Mouse (Mus musculus) layer of hippocampus, adult 8-10 months (tissue): ENCODE measurements around the gene Olfr592. TPM values are rescaled to one million over a fixed set of nuclear protein-coding genes. Genes with fewer than 3 reads are reported as not detected.
"Not testable (repeated sequence)": the region's sequence is repeated elsewhere in the genome, so short reads cannot be mapped to it uniquely, and the experiment has no call there.

Experiments
- DNase-seq, 2 experiments: peaks; one replicate each; pipeline ENCODE4 v3.0.0; 2022; ENCODE audit warnings: low spot score in 2 of 2
- total RNA-seq, 4 experiments: library from RNA; stranded (reverse); gene quantifications; 2 replicates each; pipeline ENCODE4 v1.2.4; 2022

Olfr592 gene
- not detected for total RNA-seq

- DNase-seq: not testable (repeated sequence)
Observed at GRCm38 (mm10) chr7:103184503-103184902, at the start of gene Olfr592. TSS of gene Olfr592 (plus strand) at chr7:103184803.

GRCm38 (mm10) chr7:103140579-103140978 is 44.0 kb upstream of the Olfr592 start, which contains the start of gene Olfr588-ps1:
TSS of gene Olfr588-ps1 (plus strand) at chr7:103140879.
- DNase-seq: no peak

GRCm38 (mm10) chr7:103156256-103156655 is 28.3 kb upstream of the Olfr592 start, which contains the start of gene Olfr589:
TSS of gene Olfr589 (minus strand) at chr7:103156356.
- DNase-seq: no peak

- no peak for DNase-seq
Observed at GRCm38 (mm10) chr7:103169697-103170096, 14.9 kb upstream of the Olfr592 start.

GRCm38 (mm10) chr7:103178240-103178639 is 6.4 kb upstream of the Olfr592 start, which contains the start of gene Olfr591:
TSS of gene Olfr591 (minus strand) at chr7:103178340.
- no peak for DNase-seq

- DNase-seq: no peak
Observed at GRCm38 (mm10) chr7:103211562-103211961, 27.0 kb downstream of the Olfr592 start, which contains the start of gene Olfr593. TSS of gene Olfr593 (plus strand) at chr7:103211862.

GRCm38 (mm10) chr7:103212050-103212449 is 27.4 kb downstream of the Olfr592 start:
- not testable (repeated sequence) for DNase-seq

- DNase-seq: no peak
Observed at GRCm38 (mm10) chr7:103216696-103217095, 32.1 kb downstream of the Olfr592 start, which contains the start of gene Olfr594. TSS of gene Olfr594 (plus strand) at chr7:103216996.

Other genes starting within 250 kb of the Olfr592 start
- gene Olfr573-ps1, start 242.2 kb upstream of the Olfr592 start, total RNA-seq: not detected
- not detected for gene Olfr574, start 236.3 kb upstream of the Olfr592 start, total RNA-seq
- gene Olfr575, start 226.0 kb upstream of the Olfr592 start, total RNA-seq: not detected
- not detected for gene Olfr576, start 222.1 kb upstream of the Olfr592 start, total RNA-seq
- gene Olfr577, start 208.9 kb upstream of the Olfr592 start, total RNA-seq: not detected
- not detected for gene Olfr578, start 195.5 kb upstream of the Olfr592 start, total RNA-seq
- not detected for gene Olfr582, start 146.8 kb upstream of the Olfr592 start, total RNA-seq
- gene Olfr583, start 133.5 kb upstream of the Olfr592 start, total RNA-seq: not detected
- not detected for gene Olfr584, start 102.9 kb upstream of the Olfr592 start, total RNA-seq
- not detected for gene Olfr585, start 87.1 kb upstream of the Olfr592 start, total RNA-seq
- not detected for gene Olfr586, start 59.2 kb upstream of the Olfr592 start, total RNA-seq
- not detected for gene Olfr588-ps1, start 43.9 kb upstream of the Olfr592 start, total RNA-seq
- gene Olfr589, start 28.4 kb upstream of the Olfr592 start, total RNA-seq: not detected
- gene Olfr591, start 6.5 kb upstream of the Olfr592 start, total RNA-seq: not detected
- not detected for gene Olfr593, start 27.1 kb downstream of the Olfr592 start, total RNA-seq
- not detected for gene Olfr594, start 32.2 kb downstream of the Olfr592 start, total RNA-seq
- not detected for gene Usp17ld, start 67.7 kb downstream of the Olfr592 start, total RNA-seq
- gene Olfr596, start 120.8 kb downstream of the Olfr592 start, total RNA-seq: not detected
- gene Olfr597, start 131.5 kb downstream of the Olfr592 start, total RNA-seq: not detected
- gene Olfr598, start 138.8 kb downstream of the Olfr592 start, total RNA-seq: not detected
- gene Olfr599, start 151.1 kb downstream of the Olfr592 start, total RNA-seq: not detected
- gene Olfr600, start 164.9 kb downstream of the Olfr592 start, total RNA-seq: not detected
- not detected for gene Olfr601, start 177.9 kb downstream of the Olfr592 start, total RNA-seq
- gene Olfr603, start 201.4 kb downstream of the Olfr592 start, total RNA-seq: not detected
- not detected for gene Usp17lc, start 230.3 kb downstream of the Olfr592 start, total RNA-seq